Mouse (Mus musculus): ENCODE measurements around the gene Cd38. TPM values are rescaled to one million over a fixed set of nuclear protein-coding genes. Genes with fewer than 3 reads are reported as not detected.

Gene Cd38
- polyA plus RNA-seq, 1 experiment from 2014 or later: 22.0 TPM

- WGBS: 92% methylated on average over 7 of the region's 7 CpGs
- Histone ChIP-seq H3K4me2 (no peak overlapping the region), H3K9me3 (ENCODE audit: control insufficient read depth, low read length) (no peaks in the 10 kb centered on the region), H3K36me3 (ENCODE audit: control insufficient read depth, insufficient read depth, low read length) (no peaks in the 10 kb centered on the region), H3K9ac (ENCODE audit: low read depth, low read length) (no peak overlapping the region), H3K4me3 (ENCODE audit: low read depth, low read length) (no peak overlapping the region), H3K27me3 (replicated peaks; ENCODE audit: control insufficient read depth, insufficient read depth, low read length) (no peaks in the 10 kb centered on the region), H3K27ac (ENCODE audit: low read depth, low read length) (no peak overlapping the region), H3K4me1 (replicated peaks; ENCODE audit: control insufficient read depth, insufficient read depth, low read length) (no peaks in the 10 kb centered on the region)
- DNase-seq (ENCODE audit: low spot score) (no peak), ATAC-seq (replicated peaks; ENCODE audit: low FRiP score) (no peak)
Observed at GRCm38 (mm10) chr5:43836590-43836989, 31.8 kb upstream of the Cd38 start.

DNA sequence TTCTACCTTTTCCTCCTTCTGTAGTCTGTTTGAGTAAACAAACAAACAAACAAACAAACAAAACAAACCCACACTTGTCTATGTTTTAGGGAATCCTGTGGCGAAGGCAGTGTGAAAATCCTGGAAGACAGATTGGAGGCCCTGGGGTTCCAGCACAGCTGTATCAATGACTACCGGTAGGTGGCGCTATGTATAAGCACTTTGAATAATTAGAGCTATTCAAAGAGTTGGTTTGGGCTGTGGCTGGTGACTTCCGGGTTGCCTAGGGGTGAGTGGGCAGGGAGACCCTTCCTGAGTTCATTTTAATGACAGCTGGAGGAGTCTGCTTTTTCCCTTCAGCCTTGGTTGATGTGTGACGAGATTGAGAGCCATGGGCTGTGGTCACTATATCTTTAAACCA, 31.0 kb upstream of the Cd38 start:
- 44% methylated on average over 5 of the region's 5 CpGs for WGBS
- H3K27me3 ChIP-seq (replicated peaks; ENCODE audit: control insufficient read depth, insufficient read depth, low read length): no peaks in the 10 kb centered on the region
- no peak overlapping the region for H3K4me3 ChIP-seq (ENCODE audit: low read depth, low read length)
- no peaks in the 10 kb centered on the region for H3K36me3 ChIP-seq (ENCODE audit: control insufficient read depth, insufficient read depth, low read length)
- ATAC-seq (replicated peaks; ENCODE audit: low FRiP score): no peak
- DNase-seq (ENCODE audit: low spot score): no peak
- H3K27ac ChIP-seq (ENCODE audit: low read depth, low read length): no peak overlapping the region
- no peak overlapping the region for H3K9ac ChIP-seq (ENCODE audit: low read depth, low read length)
- H3K4me2 ChIP-seq: no peak overlapping the region
- H3K4me1 ChIP-seq (replicated peaks; ENCODE audit: control insufficient read depth, insufficient read depth, low read length): no peaks in the 10 kb centered on the region; the same call in 1 of the 2 replicates
- no peaks in the 10 kb centered on the region for H3K9me3 ChIP-seq (ENCODE audit: control insufficient read depth, low read length)

DNA sequence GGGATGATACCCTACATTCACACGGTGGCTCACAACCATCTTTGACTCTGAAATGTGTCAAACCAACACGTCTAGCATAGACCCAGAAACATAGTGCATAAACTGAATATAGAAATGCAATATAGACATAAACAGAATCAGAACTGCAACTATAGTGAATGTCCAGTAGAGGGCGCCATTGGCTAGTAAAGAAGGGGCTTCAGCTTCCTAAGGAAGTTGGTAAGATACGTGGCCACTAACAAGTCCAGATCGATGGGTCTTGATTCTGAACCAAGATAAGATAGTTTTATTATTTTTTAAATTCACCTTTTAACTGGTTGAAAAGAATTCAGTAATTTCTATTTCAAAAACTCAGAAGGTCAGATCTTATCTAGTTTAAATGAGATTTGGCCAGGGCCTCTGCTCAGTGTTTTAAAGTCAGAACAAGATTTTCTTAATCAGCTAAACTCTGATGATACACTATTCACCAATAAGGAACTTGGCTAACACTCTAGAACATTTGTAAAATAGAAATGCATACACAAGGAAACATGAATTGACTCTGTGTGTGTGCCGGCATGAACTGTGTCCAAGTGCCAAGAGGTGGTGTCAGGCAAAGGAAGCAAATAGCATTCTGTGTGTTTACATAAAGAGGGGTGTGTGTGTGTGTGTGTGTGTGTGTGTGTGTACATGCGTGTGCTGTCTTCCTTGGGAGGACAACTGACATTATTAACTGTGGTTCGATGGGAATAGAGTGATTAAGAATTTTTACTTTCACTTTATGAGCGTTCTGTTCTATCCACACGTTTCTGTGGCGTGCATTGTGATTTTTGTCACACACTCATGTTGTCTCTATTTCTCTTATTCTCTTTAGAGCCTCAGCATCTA, 27.0 kb upstream of the Cd38 start:
- H3K9ac ChIP-seq (ENCODE audit: low read depth, low read length): no peak overlapping the region
- DNase-seq (ENCODE audit: low spot score) (no peak), ATAC-seq (replicated peaks; ENCODE audit: low FRiP score) (peak; percentile 41; the same call in 1 of the 2 replicates)
- 43% methylated on average over 11 of the region's 11 CpGs for WGBS
- H3K27me3 ChIP-seq (replicated peaks; ENCODE audit: control insufficient read depth, insufficient read depth, low read length): no peaks in the 10 kb centered on the region
- H3K4me2 ChIP-seq: peak overlapping the region; percentile 27; the same call in 1 of the 2 replicates
- no peak overlapping the region for H3K27ac ChIP-seq (ENCODE audit: low read depth, low read length)
- H3K36me3 ChIP-seq (ENCODE audit: control insufficient read depth, insufficient read depth, low read length): no peaks in the 10 kb centered on the region
- H3K4me3 ChIP-seq (ENCODE audit: low read depth, low read length): no peak overlapping the region
- H3K4me1 ChIP-seq (replicated peaks; ENCODE audit: control insufficient read depth, insufficient read depth, low read length): no peaks in the 10 kb centered on the region; the same call in 1 of the 2 replicates
- no peaks in the 10 kb centered on the region for H3K9me3 ChIP-seq (ENCODE audit: control insufficient read depth, low read length)

- no peaks in the 10 kb centered on the region for H3K36me3 ChIP-seq (ENCODE audit: control insufficient read depth, insufficient read depth, low read length)
Observed at GRCm38 (mm10) chr5:43842011-43842285, 26.4 kb upstream of the Cd38 start.

DNA sequence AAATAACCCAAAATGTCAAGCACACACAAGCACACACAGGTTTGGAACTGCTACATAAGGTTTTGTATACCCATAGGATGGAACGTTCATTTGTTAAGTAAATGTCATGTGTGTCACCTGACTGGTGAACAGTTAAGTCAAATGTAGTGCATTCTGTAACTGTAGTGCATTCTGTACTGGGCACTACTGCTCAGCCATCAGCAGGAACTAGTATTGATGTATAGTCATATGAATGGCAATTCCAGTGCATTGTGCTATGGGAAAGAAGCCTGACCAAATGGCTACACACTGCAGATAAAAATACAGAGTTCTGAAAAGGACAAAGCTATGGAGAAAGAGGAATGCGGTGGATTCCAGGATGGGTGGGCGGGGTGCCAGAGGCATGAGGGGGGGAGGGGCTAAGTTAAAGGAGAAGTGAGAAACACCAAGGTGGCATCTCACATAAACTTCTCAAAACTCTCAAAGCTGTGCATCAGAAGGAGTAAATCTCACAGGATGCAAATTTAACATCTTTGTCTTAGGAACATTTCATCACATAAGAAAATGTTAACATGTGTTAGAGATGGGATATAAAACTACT, 25.7 kb upstream of the Cd38 start:
- Histone ChIP-seq H3K4me2 (no peak overlapping the region), H3K9ac (ENCODE audit: low read depth, low read length) (no peak overlapping the region), H3K27ac (ENCODE audit: low read depth, low read length) (no peak overlapping the region), H3K4me3 (ENCODE audit: low read depth, low read length) (no peak overlapping the region), H3K27me3 (replicated peaks; ENCODE audit: control insufficient read depth, insufficient read depth, low read length) (no peaks in the 10 kb centered on the region), H3K4me1 (replicated peaks; ENCODE audit: control insufficient read depth, insufficient read depth, low read length) (no peaks in the 10 kb centered on the region; the same call in 1 of the 2 replicates), H3K36me3 (ENCODE audit: control insufficient read depth, insufficient read depth, low read length) (no peaks in the 10 kb centered on the region), H3K9me3 (ENCODE audit: control insufficient read depth, low read length) (no peaks in the 10 kb centered on the region)
- ATAC-seq (replicated peaks; ENCODE audit: low FRiP score) (no peak), DNase-seq (ENCODE audit: low spot score) (no peak)
- 72% methylated on average over 3 of the region's 3 CpGs for WGBS

More at GRCm38 (mm10) chr5:43842011-43842285, 26.4 kb upstream of the Cd38 start:
- ATAC-seq (replicated peaks; ENCODE audit: low FRiP score) (no peak), DNase-seq (ENCODE audit: low spot score) (no peak)
- Histone ChIP-seq H3K4me3 (ENCODE audit: low read depth, low read length) (no peak overlapping the region), H3K9me3 (ENCODE audit: control insufficient read depth, low read length) (no peaks in the 10 kb centered on the region), H3K4me2 (peak overlapping the region; percentile 27; the same call in 1 of the 2 replicates), H3K27ac (ENCODE audit: low read depth, low read length) (no peak overlapping the region), H3K27me3 (replicated peaks; ENCODE audit: control insufficient read depth, insufficient read depth, low read length) (no peaks in the 10 kb centered on the region), H3K4me1 (replicated peaks; ENCODE audit: control insufficient read depth, insufficient read depth, low read length) (no peaks in the 10 kb centered on the region; the same call in 1 of the 2 replicates), H3K9ac (ENCODE audit: low read depth, low read length) (no peak overlapping the region)
- WGBS: 82% methylated on average over 5 of the region's 5 CpGs

DNA sequence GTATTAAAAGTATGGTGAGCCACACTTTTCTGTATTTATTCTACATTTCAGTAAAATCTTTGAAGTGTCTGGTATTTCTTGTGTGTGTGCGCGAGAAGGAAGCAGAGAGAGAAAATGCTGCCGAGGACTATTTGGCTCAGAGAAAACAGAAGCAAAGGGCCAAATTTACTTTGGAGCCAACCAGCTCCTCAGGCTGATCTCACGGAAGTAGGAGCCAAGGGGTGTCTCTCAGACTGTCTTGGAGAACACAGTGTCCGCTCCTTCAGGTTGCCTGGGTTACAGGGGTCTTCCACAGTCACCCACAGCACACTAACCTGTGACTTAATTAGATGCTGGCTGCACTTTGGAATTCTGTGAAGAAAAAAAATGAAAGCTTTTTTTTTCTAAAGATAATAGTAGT, 23.3 kb upstream of the Cd38 start:
- H3K4me3 ChIP-seq (ENCODE audit: low read depth, low read length): no peak overlapping the region
- no peaks in the 10 kb centered on the region; the same call in 1 of the 2 replicates for H3K4me1 ChIP-seq (replicated peaks; ENCODE audit: control insufficient read depth, insufficient read depth, low read length)
- ATAC-seq (replicated peaks; ENCODE audit: low FRiP score) (no peak), DNase-seq (ENCODE audit: low spot score) (no peak)
- no peaks in the 10 kb centered on the region for H3K9me3 ChIP-seq (ENCODE audit: control insufficient read depth, low read length)
- H3K27ac ChIP-seq (ENCODE audit: low read depth, low read length): no peak overlapping the region
- no peaks in the 10 kb centered on the region for H3K27me3 ChIP-seq (replicated peaks; ENCODE audit: control insufficient read depth, insufficient read depth, low read length)
- no peak overlapping the region for H3K4me2 ChIP-seq
- H3K36me3 ChIP-seq (ENCODE audit: control insufficient read depth, insufficient read depth, low read length): no peaks in the 10 kb centered on the region
- no peak overlapping the region for H3K9ac ChIP-seq (ENCODE audit: low read depth, low read length)
- 92% methylated on average over 5 of the region's 5 CpGs for WGBS

DNA sequence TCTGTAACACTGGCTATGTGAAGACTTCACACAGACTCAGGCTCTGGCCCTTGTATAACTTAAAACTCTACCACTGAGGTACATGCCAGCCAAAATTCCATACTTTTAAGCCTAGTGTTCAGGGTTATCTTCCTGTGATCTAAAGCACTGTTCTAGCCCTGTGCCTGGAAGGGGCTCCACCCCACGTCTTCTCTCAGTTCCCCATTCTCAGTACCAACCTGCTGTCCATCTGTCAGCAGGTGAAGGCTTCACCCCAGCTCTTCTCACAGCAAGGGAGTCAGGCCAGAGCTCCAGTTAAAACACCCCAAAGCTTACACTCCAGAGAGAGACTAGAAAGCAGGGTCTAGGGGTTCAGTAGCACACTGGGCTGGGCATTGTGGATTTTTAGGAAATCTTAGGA, 22.7 kb upstream of the Cd38 start:
- no peaks in the 10 kb centered on the region for H3K9me3 ChIP-seq (ENCODE audit: control insufficient read depth, low read length)
- 37% methylated on average over 1 of the region's 1 CpGs for WGBS
- H3K27me3 ChIP-seq (replicated peaks; ENCODE audit: control insufficient read depth, insufficient read depth, low read length): no peaks in the 10 kb centered on the region
- no peak for DNase-seq (ENCODE audit: low spot score)
- no peak overlapping the region for H3K4me3 ChIP-seq (ENCODE audit: low read depth, low read length)
- no peaks in the 10 kb centered on the region; the same call in 1 of the 2 replicates for H3K4me1 ChIP-seq (replicated peaks; ENCODE audit: control insufficient read depth, insufficient read depth, low read length)
- H3K9ac ChIP-seq (ENCODE audit: low read depth, low read length): no peak overlapping the region
- ATAC-seq (replicated peaks; ENCODE audit: low FRiP score): no peak
- H3K36me3 ChIP-seq (ENCODE audit: control insufficient read depth, insufficient read depth, low read length): no peaks in the 10 kb centered on the region
- no peak overlapping the region for H3K4me2 ChIP-seq
- H3K27ac ChIP-seq (ENCODE audit: low read depth, low read length): no peak overlapping the region

DNA sequence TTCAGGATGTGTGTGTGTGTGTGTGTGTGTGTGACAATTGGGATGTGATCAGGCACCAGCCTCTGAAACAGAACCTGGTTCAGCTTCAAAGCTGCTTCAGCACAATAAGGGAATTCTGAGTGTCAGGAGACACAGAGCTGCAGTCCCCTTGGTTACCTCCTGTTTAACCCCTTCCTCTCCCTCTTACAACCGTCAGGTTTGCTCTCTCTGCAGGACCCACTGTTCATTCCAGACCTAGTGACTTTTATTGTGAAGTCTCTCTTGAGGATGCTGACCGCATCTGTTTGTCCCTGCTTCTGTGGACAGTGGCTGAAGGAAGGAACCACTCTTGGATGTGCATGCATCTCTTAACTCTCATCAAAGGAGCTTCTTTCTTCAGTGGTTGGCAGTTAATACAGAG, 22.1 kb upstream of the Cd38 start:
- H3K9me3 ChIP-seq (ENCODE audit: control insufficient read depth, low read length): no peaks in the 10 kb centered on the region
- no peak for ATAC-seq (replicated peaks; ENCODE audit: low FRiP score)
- no peak overlapping the region for H3K9ac ChIP-seq (ENCODE audit: low read depth, low read length)
- H3K27ac ChIP-seq (ENCODE audit: low read depth, low read length): no peak overlapping the region
- H3K27me3 ChIP-seq (replicated peaks; ENCODE audit: control insufficient read depth, insufficient read depth, low read length): no peaks in the 10 kb centered on the region
- H3K4me2 ChIP-seq: no peak overlapping the region
- H3K4me1 ChIP-seq (replicated peaks; ENCODE audit: control insufficient read depth, insufficient read depth, low read length): no peaks in the 10 kb centered on the region; the same call in 1 of the 2 replicates
- WGBS: 31% methylated on average over 2 of the region's 2 CpGs
- H3K4me3 ChIP-seq (ENCODE audit: low read depth, low read length): no peak overlapping the region
- no peaks in the 10 kb centered on the region for H3K36me3 ChIP-seq (ENCODE audit: control insufficient read depth, insufficient read depth, low read length)
- no peak for DNase-seq (ENCODE audit: low spot score)

- Histone ChIP-seq H3K9ac (ENCODE audit: low read depth, low read length) (no peak overlapping the region), H3K4me1 (replicated peaks; ENCODE audit: control insufficient read depth, insufficient read depth, low read length) (no peaks in the 10 kb centered on the region), H3K4me3 (ENCODE audit: low read depth, low read length) (no peak overlapping the region), H3K9me3 (ENCODE audit: control insufficient read depth, low read length) (no peaks in the 10 kb centered on the region), H3K36me3 (ENCODE audit: control insufficient read depth, insufficient read depth, low read length) (no peaks in the 10 kb centered on the region), H3K27ac (ENCODE audit: low read depth, low read length) (no peak overlapping the region), H3K4me2 (no peak overlapping the region), H3K27me3 (replicated peaks; ENCODE audit: control insufficient read depth, insufficient read depth, low read length) (no peaks in the 10 kb centered on the region)
- ATAC-seq (replicated peaks; ENCODE audit: low FRiP score): no peak
- no peak for DNase-seq (ENCODE audit: low spot score)
Observed at GRCm38 (mm10) chr5:43847555-43847954, 20.8 kb upstream of the Cd38 start.
